Mouse (Mus musculus): ENCODE data around the gene Cth. TPM values are rescaled to one million over a fixed set of nuclear protein-coding genes. Genes with fewer than 3 reads are reported as not detected.

The Cth gene
- total RNA-seq, 2 experiments from 2014 or later = 3.2 to 3.7 TPM

DNA sequence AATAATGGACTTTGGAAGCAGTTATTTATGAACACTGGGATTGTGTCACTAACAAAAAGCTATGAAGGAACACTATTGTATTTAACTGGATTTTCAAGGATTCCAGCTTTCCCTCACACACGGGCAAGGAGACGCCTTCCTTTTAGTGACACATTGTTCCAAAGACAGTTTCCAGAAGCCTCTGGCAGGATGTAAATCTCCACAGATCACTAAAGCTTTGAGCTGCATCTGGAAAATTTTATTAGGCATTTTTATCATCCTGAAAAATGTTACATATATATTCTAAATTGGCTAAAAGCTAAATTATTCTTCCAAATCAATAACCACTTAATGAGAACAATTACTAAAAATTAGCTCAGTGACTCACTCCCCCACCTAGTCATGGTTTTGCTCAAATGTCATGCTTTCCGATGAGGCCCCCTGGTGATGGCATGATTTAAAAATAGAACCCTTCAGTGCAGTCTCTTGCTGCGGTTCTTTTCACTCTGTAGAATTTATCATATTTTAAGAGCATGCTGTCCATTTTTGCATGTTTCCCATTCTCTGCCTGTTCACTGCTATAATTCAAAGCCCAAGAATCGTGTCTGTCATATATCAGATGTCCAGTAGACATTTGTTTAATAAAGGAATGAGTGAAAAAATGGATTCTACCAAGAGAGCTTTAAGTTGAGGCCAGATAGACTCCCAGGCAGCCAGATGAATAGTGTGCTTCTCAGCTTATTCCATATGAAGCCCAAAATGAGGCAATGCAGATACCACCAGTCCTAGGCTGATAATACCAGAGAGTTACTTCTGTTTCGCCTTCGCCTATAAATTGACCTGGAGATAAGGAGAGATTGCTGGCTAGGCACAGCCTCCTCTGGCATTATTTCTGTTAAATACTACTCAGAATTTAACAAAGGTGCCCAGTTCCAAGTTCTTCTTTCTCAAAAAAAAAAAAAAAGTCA lies 77.3 kb downstream of the Cth start:
- DNase-seq (ENCODE audit: low spot score) = no peak
- intact Hi-C loops (cut with DNase I) = no loop called here

Other genes starting within 250 kb of the Cth start
- 10 to 100 TPM; 29.9 to 35.5 TPM for gene Ankrd13c, start 22.2 kb upstream of the Cth start, total RNA-seq (2021)
- 10 to 100 TPM; 47.9 to 51.1 TPM for gene Srsf11, start 111.6 kb upstream of the Cth start, total RNA-seq (2021)
- gene Lrrc40, start 111.6 kb upstream of the Cth start, total RNA-seq (2021) = 10 to 100 TPM in 1 of 2 experiments, 1 to 10 TPM in 1; 9.3 to 10.7 TPM